Mouse (Mus musculus): ENCODE measurements around the gene Ndufs1. TPM values are rescaled to one million over a fixed set of nuclear protein-coding genes. Genes with fewer than 3 reads are reported as not detected.
"Not testable (repeated sequence)": the region's sequence is repeated elsewhere in the genome, so short reads cannot be mapped to it uniquely, and the experiment has no call there.

The Ndufs1 gene
- polyA plus RNA-seq, 1 experiment from 2014 or later, result 149 TPM

DNA sequence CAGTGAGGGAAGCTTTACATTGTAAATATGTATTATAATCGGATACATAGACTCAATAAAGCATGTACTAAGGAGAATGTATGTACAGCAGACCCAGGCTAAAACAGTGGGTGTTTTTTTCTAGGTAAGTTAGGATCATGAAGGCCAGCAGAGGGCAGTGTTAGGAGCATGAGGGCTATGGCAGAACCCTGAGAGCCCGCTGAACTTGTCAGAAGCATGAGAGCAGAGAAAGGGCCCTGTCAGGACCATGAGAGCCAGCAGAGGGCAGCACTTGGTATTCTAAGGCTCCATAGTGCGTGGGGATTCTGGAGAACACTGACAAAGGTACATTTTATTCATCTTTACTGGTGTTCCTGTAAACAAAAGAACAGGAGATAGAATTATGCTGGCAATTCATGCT lies 4.4 kb upstream of the Ndufs1 start:
- Histone ChIP-seq H3K9me3 (no peaks in the 10 kb centered on the region), H3K4me1 (peaks cover 13% of the 10 kb centered on the region), H3K27ac (replicated peaks) (no peak overlapping the region), H3K36me3 (replicated peaks) (peaks cover 55% of the 10 kb centered on the region), H3K4me3 (no peak overlapping the region), H3K27me3 (replicated peaks; ENCODE audit: low read depth, poor library complexity, severe bottlenecking) (no peaks in the 10 kb centered on the region)
- DNase-seq (ENCODE audit: low spot score), result peak; percentile 93
- 9% methylated on average over 3 of the region's 3 CpGs for WGBS

DNA sequence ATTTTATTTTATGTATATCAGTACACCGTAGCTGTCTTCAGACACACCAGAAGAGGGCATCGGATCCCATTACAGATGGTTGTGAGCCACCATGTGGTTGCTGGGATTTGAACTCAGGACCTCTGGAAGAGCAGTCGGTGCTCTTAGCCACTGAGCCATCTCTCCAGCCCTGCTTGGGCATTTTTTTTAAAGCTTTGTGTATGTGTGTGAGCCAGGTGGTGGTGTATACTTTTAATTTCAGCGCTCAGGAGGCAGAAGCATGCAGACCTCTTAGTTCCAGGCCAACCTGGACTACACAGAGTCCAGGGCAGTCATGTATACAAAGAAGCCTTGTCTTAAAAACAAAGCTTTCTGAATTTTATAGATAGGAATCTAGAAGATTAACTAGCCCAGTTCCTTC lies 3.9 kb upstream of the Ndufs1 start:
- peaks cover 16% of the 10 kb centered on the region for H3K4me1 ChIP-seq
- 65% methylated on average over 4 of the region's 4 CpGs for WGBS
- H3K4me3 ChIP-seq; H3K27me3 ChIP-seq (replicated peaks; ENCODE audit: low read depth, poor library complexity, severe bottlenecking); H3K27ac ChIP-seq (replicated peaks); H3K9me3 ChIP-seq: not testable (repeated sequence)
- peaks cover 55% of the 10 kb centered on the region for H3K36me3 ChIP-seq (replicated peaks)
- DNase-seq (ENCODE audit: low spot score), result peak; percentile 15

GRCm38 (mm10) chr1:63180122-63180521 lies 3.5 kb upstream of the Ndufs1 start:
- Histone ChIP-seq H3K36me3 (replicated peaks) (peaks cover 55% of the 10 kb centered on the region), H3K27me3 (replicated peaks; ENCODE audit: low read depth, poor library complexity, severe bottlenecking) (no peaks in the 10 kb centered on the region), H3K9me3 (no peaks in the 10 kb centered on the region), H3K27ac (replicated peaks) (no peak overlapping the region), H3K4me1 (peaks cover 21% of the 10 kb centered on the region), H3K4me3 (no peak overlapping the region)
- no peak for DNase-seq (ENCODE audit: low spot score)
- WGBS, result 92% methylated on average over 4 of the region's 4 CpGs

DNA sequence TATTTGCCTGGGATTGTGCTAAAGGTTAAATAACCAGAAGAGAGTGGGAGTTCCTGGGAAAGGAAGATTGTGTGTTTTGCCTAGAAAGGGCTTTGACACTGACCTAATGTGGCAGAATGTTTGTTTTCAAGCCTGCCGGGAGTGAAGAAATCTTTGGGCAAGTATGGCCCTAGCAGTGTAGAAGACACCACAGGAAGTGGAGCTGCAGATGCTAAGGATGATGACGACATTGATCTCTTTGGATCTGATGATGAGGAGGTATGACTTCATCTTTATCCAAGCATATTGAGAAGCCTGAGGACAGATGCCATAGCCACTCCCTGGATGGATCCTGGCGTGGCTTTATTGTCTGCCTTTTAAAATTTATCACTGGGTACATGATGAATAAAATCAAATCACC lies 1.7 kb upstream of the Ndufs1 start:
- WGBS, result 72% methylated on average over 3 of the region's 3 CpGs
- no peak for DNase-seq (ENCODE audit: low spot score)
- Histone ChIP-seq H3K9me3 (no peaks in the 10 kb centered on the region), H3K27ac (replicated peaks) (peak overlapping the region; percentile 96; the same call in 1 of the 2 replicates), H3K4me3 (peak overlapping the region; percentile 97), H3K4me1 (peaks cover 24% of the 10 kb centered on the region), H3K27me3 (replicated peaks; ENCODE audit: low read depth, poor library complexity, severe bottlenecking) (no peaks in the 10 kb centered on the region), H3K36me3 (replicated peaks) (peaks cover 57% of the 10 kb centered on the region)

GRCm38 (mm10) chr1:63176259-63176603 lies 402 bp downstream of the Ndufs1 start:
- Histone ChIP-seq H3K27me3 (replicated peaks; ENCODE audit: low read depth, poor library complexity, severe bottlenecking) (no peaks in the 10 kb centered on the region), H3K4me1 (peaks cover 24% of the 10 kb centered on the region), H3K4me3 (peak overlapping the region; percentile 97), H3K36me3 (replicated peaks) (peaks cover 54% of the 10 kb centered on the region), H3K9me3 (no peaks in the 10 kb centered on the region), H3K27ac (replicated peaks) (peak overlapping the region; percentile 96)
- WGBS, result under 1% methylated on average over 14 of the region's 14 CpGs
- DNase-seq (ENCODE audit: low spot score), result no peak

DNA sequence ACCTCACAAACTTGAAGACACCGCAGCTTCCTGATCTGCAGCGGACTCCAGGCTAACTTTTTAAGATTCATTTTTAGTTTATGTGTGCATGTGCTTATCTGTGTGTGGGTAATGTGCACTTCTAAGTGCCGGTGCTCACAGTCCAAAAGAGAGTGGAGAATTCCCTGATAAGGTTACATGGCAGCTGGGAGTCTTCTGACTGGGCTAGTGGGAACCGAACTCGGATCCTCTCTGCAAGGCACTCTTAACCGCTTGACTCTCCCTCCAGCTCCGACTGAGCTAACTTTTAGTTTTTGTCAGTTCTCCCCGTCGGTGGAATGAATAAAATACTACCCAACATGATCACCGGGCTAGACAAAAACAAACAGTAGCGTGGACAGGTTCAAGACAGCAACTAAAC lies 780 bp downstream of the Ndufs1 start:
- Histone ChIP-seq H3K4me1 (peaks cover 24% of the 10 kb centered on the region), H3K9me3 (no peaks in the 10 kb centered on the region), H3K4me3 (peak overlapping the region; percentile 97), H3K36me3 (replicated peaks) (peaks cover 54% of the 10 kb centered on the region), H3K27me3 (replicated peaks; ENCODE audit: low read depth, poor library complexity, severe bottlenecking) (no peaks in the 10 kb centered on the region), H3K27ac (replicated peaks) (peak overlapping the region; percentile 96)
- 12% methylated on average over 11 of the region's 11 CpGs for whole genome bisulfite sequencing
- no peak for DNase-seq (ENCODE audit: low spot score)

- Histone ChIP-seq H3K4me3 (no peak overlapping the region), H3K27ac (replicated peaks) (no peak overlapping the region), H3K9me3 (no peaks in the 10 kb centered on the region), H3K4me1 (no peaks in the 10 kb centered on the region), H3K27me3 (replicated peaks; ENCODE audit: low read depth, poor library complexity, severe bottlenecking) (no peaks in the 10 kb centered on the region), H3K36me3 (replicated peaks) (peaks cover 91% of the 10 kb centered on the region)
- DNase-seq (ENCODE audit: low spot score), result no peak
- WGBS, result 79% methylated on average over 2 of the region's 2 CpGs
Observed at GRCm38 (mm10) chr1:63168638-63169037, 8.0 kb downstream of the Ndufs1 start.

DNA sequence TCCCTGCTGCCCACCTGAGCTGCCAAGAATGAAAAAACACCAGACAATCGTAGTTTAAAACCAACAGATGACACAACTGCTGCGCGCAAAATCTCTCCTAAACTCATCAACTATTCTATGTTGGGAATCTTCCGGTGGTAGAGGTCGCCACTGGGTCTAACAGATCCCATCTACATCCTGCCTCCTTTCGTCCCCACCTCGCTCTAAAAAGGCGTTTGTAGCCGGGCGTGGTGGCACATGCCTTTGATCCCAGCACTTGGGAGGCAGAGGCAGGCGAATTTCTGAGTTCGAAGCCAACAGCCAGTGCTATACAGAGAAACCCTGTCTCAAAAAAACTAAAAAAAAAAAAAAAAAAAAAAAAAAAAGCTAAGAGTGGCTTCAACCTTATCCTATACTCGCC lies 36.4 kb downstream of the Ndufs1 start:
- Histone ChIP-seq H3K27me3 (replicated peaks; ENCODE audit: low read depth, poor library complexity, severe bottlenecking) (no peaks in the 10 kb centered on the region), H3K36me3 (replicated peaks) (peaks cover 67% of the 10 kb centered on the region), H3K4me3 (no peak overlapping the region), H3K27ac (replicated peaks) (no peak overlapping the region), H3K4me1 (no peaks in the 10 kb centered on the region), H3K9me3 (no peaks in the 10 kb centered on the region)
- no peak for DNase-seq (ENCODE audit: low spot score)
- WGBS, result 96% methylated on average over 13 of the region's 13 CpGs

DNA sequence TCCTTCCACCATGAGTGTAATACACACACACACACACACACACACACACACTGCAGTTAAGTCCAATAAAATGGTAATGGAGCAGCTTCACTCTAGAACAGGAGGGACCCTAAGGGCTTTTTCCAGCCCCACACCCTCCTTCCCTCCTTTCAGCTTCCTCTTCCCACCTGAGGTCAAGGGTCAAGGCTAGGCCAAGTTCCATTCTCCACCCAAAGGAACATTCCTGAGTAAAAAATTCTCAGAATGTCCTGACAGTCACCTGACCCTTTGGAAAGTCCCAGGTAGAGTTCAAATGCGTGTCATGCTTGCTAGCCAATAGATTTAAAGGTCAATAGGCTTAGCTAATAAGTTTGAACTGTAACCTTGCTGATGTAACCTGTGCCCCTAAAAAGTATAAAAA lies 38.0 kb downstream of the Ndufs1 start:
- not testable (repeated sequence) for H3K4me3 ChIP-seq; H3K9me3 ChIP-seq; H3K4me1 ChIP-seq; H3K27me3 ChIP-seq (replicated peaks; ENCODE audit: low read depth, poor library complexity, severe bottlenecking); DNase-seq (ENCODE audit: low spot score); H3K27ac ChIP-seq (replicated peaks)
- 88% methylated on average over 1 of the region's 1 CpGs for WGBS
- peaks cover 51% of the 10 kb centered on the region for H3K36me3 ChIP-seq (replicated peaks)

DNA sequence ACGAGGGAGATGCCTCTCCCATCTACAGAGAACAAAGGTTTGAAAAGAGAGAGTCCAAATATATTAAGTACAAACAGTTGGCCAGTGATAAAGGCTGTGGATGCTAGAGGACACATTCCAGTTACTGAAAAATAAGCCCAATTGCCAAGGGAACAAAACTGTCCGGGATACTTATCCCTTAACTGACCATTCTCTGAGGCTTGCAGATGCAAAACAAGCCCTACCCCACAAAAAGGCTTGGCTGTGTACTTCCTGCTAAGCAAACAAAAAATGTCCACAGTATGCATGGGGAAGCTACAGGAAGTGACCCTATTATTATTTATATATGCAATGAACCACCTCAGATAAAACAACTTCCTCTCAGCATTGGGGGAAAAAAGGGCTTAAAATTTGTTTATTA lies 38.7 kb downstream of the Ndufs1 start:
- DNase-seq (ENCODE audit: low spot score), result no peak
- no peaks in the 10 kb centered on the region for H3K4me1 ChIP-seq
- no peaks in the 10 kb centered on the region for H3K9me3 ChIP-seq
- WGBS, result 84% methylated on average over 2 of the region's 2 CpGs
- peaks cover 44% of the 10 kb centered on the region for H3K36me3 ChIP-seq (replicated peaks)
- H3K27me3 ChIP-seq (replicated peaks; ENCODE audit: low read depth, poor library complexity, severe bottlenecking), result no peaks in the 10 kb centered on the region
- no peak overlapping the region for H3K27ac ChIP-seq (replicated peaks)
- no peak overlapping the region for H3K4me3 ChIP-seq

GRCm38 (mm10) chr1:63134530-63134929 lies 42.1 kb downstream of the Ndufs1 start:
- Histone ChIP-seq H3K4me1 (peaks cover 8% of the 10 kb centered on the region), H3K4me3 (no peak overlapping the region), H3K36me3 (replicated peaks) (peaks cover 15% of the 10 kb centered on the region), H3K27ac (replicated peaks) (no peak overlapping the region), H3K9me3 (no peaks in the 10 kb centered on the region), H3K27me3 (replicated peaks; ENCODE audit: low read depth, poor library complexity, severe bottlenecking) (no peaks in the 10 kb centered on the region)
- DNase-seq (ENCODE audit: low spot score), result no peak
- 78% methylated on average over 3 of the region's 3 CpGs for WGBS

GRCm38 (mm10) chr1:63131766-63132165 lies 44.9 kb downstream of the Ndufs1 start:
- H3K27ac ChIP-seq (replicated peaks), result no peak overlapping the region
- H3K9me3 ChIP-seq, result peaks cover 3% of the 10 kb centered on the region; the same call in 1 of the 2 replicates
- H3K4me3 ChIP-seq, result no peak overlapping the region
- H3K36me3 ChIP-seq (replicated peaks), result peaks cover 9% of the 10 kb centered on the region
- no peak for DNase-seq (ENCODE audit: low spot score)
- H3K27me3 ChIP-seq (replicated peaks; ENCODE audit: low read depth, poor library complexity, severe bottlenecking), result no peaks in the 10 kb centered on the region
- peaks cover 12% of the 10 kb centered on the region for H3K4me1 ChIP-seq
- 91% methylated on average over 11 of the region's 11 CpGs for WGBS

DNA sequence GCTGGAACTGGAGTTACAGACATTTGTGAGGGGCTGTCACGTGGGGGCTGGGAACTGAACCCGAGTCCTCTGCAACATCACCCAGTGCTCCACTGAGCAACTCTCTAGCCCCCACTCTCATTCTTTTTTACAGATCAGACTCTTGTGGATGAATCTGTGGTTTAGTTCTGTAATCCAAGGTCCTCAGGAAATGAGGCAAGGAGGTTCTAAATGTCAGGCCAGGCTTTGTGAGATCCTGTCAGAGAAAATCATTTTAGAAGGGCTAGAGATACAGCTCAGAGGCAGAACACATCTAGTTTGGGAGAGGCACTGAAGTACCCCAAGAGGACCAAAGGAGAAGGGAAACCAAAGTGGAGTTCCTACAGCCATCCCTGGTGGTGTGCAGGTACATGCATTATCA lies 45.8 kb downstream of the Ndufs1 start:
- peaks cover 12% of the 10 kb centered on the region for H3K4me1 ChIP-seq
- peaks cover 3% of the 10 kb centered on the region; the same call in 1 of the 2 replicates for H3K9me3 ChIP-seq
- WGBS, result 87% methylated on average over 2 of the region's 2 CpGs
- H3K27me3 ChIP-seq (replicated peaks; ENCODE audit: low read depth, poor library complexity, severe bottlenecking), result no peaks in the 10 kb centered on the region
- no peak overlapping the region for H3K4me3 ChIP-seq
- no peak for DNase-seq (ENCODE audit: low spot score)
- peaks cover 13% of the 10 kb centered on the region for H3K36me3 ChIP-seq (replicated peaks)
- H3K27ac ChIP-seq (replicated peaks), result no peak overlapping the region
